Mouse (Mus musculus) limb, embryonic 14.5 days (tissue): ENCODE measurements around the gene Cog7. TPM values are rescaled to one million over a fixed set of nuclear protein-coding genes. Genes with fewer than 3 reads are reported as not detected.

Experiments
- ATAC-seq: fragments of 200-750 bp; cut with Nextera tagmentation; 2 replicates; pipeline ENCODE4 v1.8.0; 2017; ENCODE audit warnings: low read depth, moderate number of reproducible peaks, moderate TSS enrichment; ENCODE audit not compliant: low FRiP score
- DNase-seq: peaks from one replicate; pipeline ENCODE4 v3.0.0-alpha.2; 2015; ENCODE audit warnings: low spot score
- H3K27ac ChIP-seq: fragments of 300-500 bp; sonication (generic); replicated peaks from 2 replicates; pipeline ENCODE4 v1.5.1; 2014; ENCODE audit warnings: low read depth, mild to moderate bottlenecking, low read length, moderate library complexity, mixed read lengths
- H3K27me3 ChIP-seq: fragments of 300-500 bp; sonication (generic); 2 replicates; pipeline ENCODE4 v1.6.1; 2014; ENCODE audit warnings: low read length, mixed read lengths; ENCODE audit not compliant: control insufficient read depth, insufficient read depth
- H3K36me3 ChIP-seq: fragments of 300-500 bp; sonication (generic); 2 replicates; pipeline ENCODE4 v1.6.1; 2014; ENCODE audit warnings: mild to moderate bottlenecking, low read length, moderate library complexity, mixed read lengths; ENCODE audit not compliant: control insufficient read depth, insufficient read depth
- H3K4me1 ChIP-seq: fragments of 300-500 bp; sonication (generic); 2 replicates; pipeline ENCODE4 v1.6.1; 2014; ENCODE audit warnings: antibody characterized with exemption, low read length, mixed read lengths; ENCODE audit not compliant: control insufficient read depth, insufficient read depth
- H3K4me2 ChIP-seq: fragments of 300-500 bp; sonication (generic); replicated peaks from 2 replicates; pipeline ENCODE4 v1.6.1; 2014; ENCODE audit warnings: low read depth, mild to moderate bottlenecking, low read length, moderate library complexity; ENCODE audit not compliant: severe bottlenecking
- H3K4me3 ChIP-seq: fragments of 300-500 bp; sonication (generic); replicated peaks from 2 replicates; pipeline ENCODE4 v1.5.1; 2014; ENCODE audit warnings: low read length
- H3K9ac ChIP-seq: fragments of 300-500 bp; sonication (generic); 2 replicates; pipeline ENCODE4 v1.6.1; 2014; ENCODE audit warnings: mild to moderate bottlenecking, low read depth, low read length, moderate library complexity; ENCODE audit not compliant: severe bottlenecking
- H3K9me3 ChIP-seq: fragments of 300-500 bp; sonication (generic); 2 replicates; pipeline ENCODE4 v1.6.1; 2016; ENCODE audit warnings: low read length; ENCODE audit not compliant: control insufficient read depth
- POLR2A ChIP-seq: fragments of 200-500 bp; IDR thresholded peaks from 2 replicates; pipeline ENCODE4 v1.8.0; 2012; ENCODE audit warnings: inconsistent platforms, mild to moderate bottlenecking, moderate library complexity, borderline replicate concordance; ENCODE audit not compliant: insufficient read depth, insufficient read length; ENCODE audit errors: extremely low read depth
- WGBS: fragments of 180-500 bp; shearing (Covaris S2); extraction: QIAGEN DNeasy Blood & Tissue Kit; methylation state at CpG from one replicate; pipeline ENCODE4 v1.1.7; 2014; 5-methylcytosine and 5-hydroxymethylcytosine counted together
- polyA plus RNA-seq, 2 experiments: library from polyadenylated mRNA; depleted of rRNA in 1 of 2; stranded (reverse) in 1 of 2; unstranded in 1 of 2; fragments of >200 nt; fragmentation: Nextera tagmentation in 1 of 2; extraction: Ambion mirVana in 1 of 2; gene quantifications; 2 replicates each; pipeline versions ENCODE4 v1.2.1 to v1.2.3; 2012 to 2014

Gene Cog7
- polyA plus RNA-seq (2012; rRNA removed): 18.9 and 21.7 TPM in 2 replicates
- 15.2 and 17.0 TPM in 2 replicates for polyA plus RNA-seq (2014; fragmentation: Nextera tagmentation; extraction: Ambion mirVana)

- Histone ChIP-seq H3K27ac (0 out of 2 replicates have a peak within 1 kb of the TSS, but pooled peaks have one; percentile 7), H3K4me3 (peak within 1 kb of the TSS; percentile 69), H3K9me3 (no peaks in the 10 kb centered on the region), H3K27me3 (no peaks in the 10 kb centered on the region), H3K9ac (peak within 1 kb of the TSS; percentile 77), H3K36me3 (peaks cover 9% of the 10 kb centered on the region), H3K4me1 (peaks cover 5% of the 10 kb centered on the region), H3K4me2 (peak within 1 kb of the TSS; percentile 57)
- DNase-seq (peak; percentile 92), ATAC-seq (peak; percentile 89)
- TF ChIP-seq POLR2A: 0 out of 2 replicates have a peak, but pooled peaks have one; percentile 39
- WGBS: 1% methylated on average over 53 of the region's 55 CpGs
These were observed at the start of gene Cog7 for GRCm38 (mm10) chr7:121981307-121981871. Gene Cog7 (minus strand): TSS chr7:121981711.

- Histone ChIP-seq H3K9me3 (no peaks in the 10 kb centered on the region), H3K27me3 (no peaks in the 10 kb centered on the region), H3K9ac (no peak overlapping the region), H3K4me3 (no peak overlapping the region), H3K4me1 (peaks cover 14% of the 10 kb centered on the region), H3K4me2 (no peak overlapping the region), H3K27ac (no peak overlapping the region), H3K36me3 (no peaks in the 10 kb centered on the region; the same call in 1 of the 2 replicates)
- 91% methylated on average over 2 of the region's 2 CpGs for WGBS
- no peak for ATAC-seq
- TF ChIP-seq POLR2A: no peak
- DNase-seq: no peak
These were observed 40.6 kb upstream of the Cog7 start for GRCm38 (mm10) chr7:122022131-122022530.

GRCm38 (mm10) chr7:122020667-122021354, 39.3 kb upstream of the Cog7 start, which contains the start of gene Gga2:
Gene Gga2 (minus strand): TSS chr7:122021222.
- peak within 1 kb of the TSS; percentile 75 for H3K4me2 ChIP-seq
- H3K27ac ChIP-seq: peak within 1 kb of the TSS; percentile 75
- peak within 1 kb of the TSS; percentile 63 for H3K4me3 ChIP-seq
- H3K4me1 ChIP-seq: peaks cover 18% of the 10 kb centered on the region
- H3K9me3 ChIP-seq: no peaks in the 10 kb centered on the region
- peaks cover 1% of the 10 kb centered on the region; the same call in 1 of the 2 replicates for H3K36me3 ChIP-seq
- ATAC-seq (peak; percentile 90), DNase-seq (peak; percentile 93)
- peak within 1 kb of the TSS; percentile 78 for H3K9ac ChIP-seq
- WGBS: 1% methylated on average over 44 of the region's 50 CpGs
- no peaks in the 10 kb centered on the region for H3K27me3 ChIP-seq
- TF ChIP-seq POLR2A: peak; percentile 78; the same call in 1 of the 2 replicates

- Histone ChIP-seq H3K4me1 (peaks cover 23% of the 10 kb centered on the region), H3K9me3 (no peaks in the 10 kb centered on the region), H3K36me3 (peaks cover 4% of the 10 kb centered on the region; the same call in 1 of the 2 replicates), H3K9ac (peak overlapping the region; percentile 78), H3K4me2 (peak overlapping the region; percentile 75), H3K4me3 (peak overlapping the region; percentile 63), H3K27me3 (no peaks in the 10 kb centered on the region), H3K27ac (peak overlapping the region; percentile 75)
- no peak for DNase-seq
- WGBS: 2% methylated on average over 6 of the region's 6 CpGs
- TF ChIP-seq POLR2A: no peak
- ATAC-seq: peak; percentile 21; the same call in 1 of the 2 replicates
These were observed 38.8 kb upstream of the Cog7 start for GRCm38 (mm10) chr7:122020273-122020666.

- peak overlapping the region; percentile 75; the same call in 1 of the 2 replicates for H3K4me2 ChIP-seq
- H3K9ac ChIP-seq: no peak overlapping the region
- H3K36me3 ChIP-seq: peaks cover 4% of the 10 kb centered on the region; the same call in 1 of the 2 replicates
- H3K27ac ChIP-seq: no peak overlapping the region
- no peak for TF ChIP-seq POLR2A
- ATAC-seq (no peak), DNase-seq (no peak)
- 87% methylated on average over 7 of the region's 7 CpGs for WGBS
- no peaks in the 10 kb centered on the region for H3K9me3 ChIP-seq
- H3K4me3 ChIP-seq: peak overlapping the region; percentile 16; the same call in 1 of the 2 replicates
- no peaks in the 10 kb centered on the region for H3K27me3 ChIP-seq
- peaks cover 32% of the 10 kb centered on the region for H3K4me1 ChIP-seq
These were observed 37.5 kb upstream of the Cog7 start for GRCm38 (mm10) chr7:122018978-122019377.
